Mouse (Mus musculus) mouse embryonic stem cell (cell line): ENCODE data around the gene Prss57.

Experiments
- in situ Hi-C, 2 experiments: fragments of 300-500 bp; cut with MboI; formaldehyde crosslinking; loops; 1 replicate in 1 of 2; 3 replicates in 1 of 2; pipeline ENCODE4 v1.14.3; 2019 to 2020; ENCODE audit warnings: low sequenced_read_pairs in 2 of 2, low pct_unique_long_range_greater_than_20kb in 1 of 2, mixed read lengths in 1 of 2; ENCODE audit not compliant: unreplicated experiment in 1 of 2

The Prss57 gene

GRCm38 (mm10) chr10:79792339-79793040 lies 1.7 kb upstream of the Prss57 start:
- in situ Hi-C loops: no loop called here

- in situ Hi-C loops: no loop called here
These were observed 1.2 kb downstream of the Prss57 start for GRCm38 (mm10) chr10:79789581-79789980.

- in situ Hi-C loops: no loop called here
These were observed 2.2 kb downstream of the Prss57 start for GRCm38 (mm10) chr10:79788386-79789158.

GRCm38 (mm10) chr10:79783920-79784800 lies 6.6 kb downstream of the Prss57 start:
- in situ Hi-C loops: no loop called here

GRCm38 (mm10) chr10:79783050-79783449 lies 7.7 kb downstream of the Prss57 start:
- in situ Hi-C loops: no loop called here

GRCm38 (mm10) chr10:79781956-79782355 lies 8.8 kb downstream of the Prss57 start:
- in situ Hi-C loops: no loop called here

GRCm38 (mm10) chr10:79781139-79781538 lies 9.6 kb downstream of the Prss57 start:
- in situ Hi-C loops: no loop called here

- in situ Hi-C loops: no loop called here
These were observed 10.1 kb downstream of the Prss57 start for GRCm38 (mm10) chr10:79780664-79781015.

- in situ Hi-C loops: no loop called here
These were observed 10.7 kb downstream of the Prss57 start for GRCm38 (mm10) chr10:79779784-79780663.

GRCm38 (mm10) chr10:79779193-79779592 lies 11.6 kb downstream of the Prss57 start:
- in situ Hi-C loops: no loop called here

GRCm38 (mm10) chr10:79778006-79778405 lies 12.8 kb downstream of the Prss57 start:
- in situ Hi-C loops: no loop called here

- in situ Hi-C loops: no loop called here
These were observed 13.6 kb downstream of the Prss57 start, which contains the start of gene Fstl3 for GRCm38 (mm10) chr10:79777103-79777531. Fstl3 (plus strand) TSS chr10:79777272.

- in situ Hi-C loops: no loop called here
These were observed 16.1 kb downstream of the Prss57 start for GRCm38 (mm10) chr10:79774486-79775279.

- in situ Hi-C loops: no loop called here
These were observed 17.6 kb downstream of the Prss57 start for GRCm38 (mm10) chr10:79773208-79773607.

GRCm38 (mm10) chr10:79772320-79772719 lies 18.4 kb downstream of the Prss57 start:
- in situ Hi-C loops: no loop called here

- in situ Hi-C loops: no loop called here
These were observed 21.4 kb downstream of the Prss57 start for GRCm38 (mm10) chr10:79769329-79769728.

GRCm38 (mm10) chr10:79768400-79768799 lies 22.4 kb downstream of the Prss57 start:
- in situ Hi-C loops: no loop called here
